Mouse (Mus musculus) CH12.LX (cell line): ENCODE results near the gene Grid1.

ENCODE experiments used
- CHD2 ChIP-seq: IDR thresholded peaks from 2 replicates; pipeline ENCODE4 v1.6.1; 2011; ENCODE audit warnings: low read length, improper control_type of control experiment
- CTCF ChIP-seq, 2 experiments: IDR thresholded peaks in 1 of 2; conservative IDR thresholded peaks in 1 of 2; 2 replicates each; pipeline ENCODE4 v1.5.1; 2011 to 2012; ENCODE audit warnings: low read depth in 2 of 2, low read length in 2 of 2, improper control_type of control experiment in 1 of 2, inconsistent platforms in 1 of 2, mild to moderate bottlenecking in 1 of 2, moderate library complexity in 1 of 2
- HCFC1 ChIP-seq: IDR thresholded peaks from 2 replicates; pipeline ENCODE4 v1.6.1; 2012; ENCODE audit warnings: low read depth, mild to moderate bottlenecking, inconsistent platforms, low read length, improper control_type of control experiment
- JUND ChIP-seq: conservative IDR thresholded peaks from 2 replicates; pipeline ENCODE4 v1.6.1; 2011; ENCODE audit warnings: low read depth, low read length, improper control_type of control experiment
- MEF2A ChIP-seq: IDR thresholded peaks from 2 replicates; pipeline ENCODE4 v1.6.1; 2014; ENCODE audit warnings: low read depth, mild to moderate bottlenecking, inconsistent platforms, low read length, improper control_type of control experiment, borderline replicate concordance
- POLR2A ChIP-seq: IDR thresholded peaks from 2 replicates; pipeline ENCODE4 v1.6.1; 2011; ENCODE audit warnings: low read depth, mild to moderate bottlenecking, improper control_type of control experiment, low read length

DNA sequence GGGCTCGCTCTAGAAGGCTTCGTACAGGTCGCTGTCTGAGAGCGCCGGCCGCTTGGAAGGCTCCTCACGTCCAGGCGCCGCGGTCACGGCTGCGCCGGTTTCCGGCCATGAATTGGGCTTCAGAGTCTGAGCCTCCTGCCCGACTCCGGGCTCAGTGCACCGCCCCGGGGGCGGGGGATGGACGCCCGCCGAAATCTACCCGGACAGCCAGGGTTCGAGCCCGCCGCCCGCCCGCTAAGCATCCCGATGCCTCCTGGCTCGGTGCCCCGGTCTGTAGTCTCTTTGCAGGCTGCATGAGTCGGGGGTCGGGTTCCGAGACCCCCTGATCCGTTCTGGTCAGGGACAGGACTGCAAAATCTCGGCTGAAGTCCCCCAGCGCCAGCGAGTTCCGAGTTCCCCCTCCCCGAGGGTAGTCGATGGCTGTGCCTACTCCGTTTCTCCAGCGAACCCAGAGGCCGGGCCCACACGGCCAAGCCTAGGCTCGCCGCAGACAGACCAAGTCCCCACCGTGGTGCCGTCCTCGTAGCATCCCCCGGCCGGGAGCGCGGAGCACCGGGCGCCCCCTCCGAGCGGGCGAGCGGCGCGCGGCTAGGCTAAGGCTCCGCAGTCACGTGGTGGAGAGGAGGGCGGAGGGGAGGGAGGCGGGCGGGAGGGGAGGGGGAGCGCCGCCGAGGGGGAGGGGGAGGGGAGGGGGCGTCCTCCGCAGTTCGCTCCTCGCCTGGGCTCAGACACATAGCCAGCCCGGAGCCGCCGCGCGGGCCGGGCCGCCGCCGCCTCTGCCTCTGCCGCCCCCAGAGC, 588 bp upstream of the Grid1 start:
- no peak for TF ChIP-seq POLR2A
- no peak for TF ChIP-seq CHD2
- no peak for TF ChIP-seq JUND
- no peak for TF ChIP-seq CTCF (conservative IDR thresholded peaks at IDR 0.05 in 1 of 2, IDR thresholded peaks at IDR 0.05 in 1 of 2; ENCODE audit: low read depth in 2 of 2, low read length in 2 of 2)
- no peak for TF ChIP-seq MEF2A
- no peak for TF ChIP-seq HCFC1
